Mouse (Mus musculus) adrenal gland, postnatal 10 days (tissue): Measurements from ENCODE around the gene Wasf2. TPM values are rescaled to one million over a fixed set of nuclear protein-coding genes. Genes with fewer than 3 reads are reported as not detected.
A peak's percentile ranks its signal among the peaks of the same experiment; 100 is the strongest.

Experiments used
- DNase-seq: peaks from one replicate; pipeline ENCODE4 v3.0.0; 2021; ENCODE audit warnings: mixed read lengths
- microRNA-seq: library from miRNA; unstranded; fragments of <30 nt; microRNA quantifications from one replicate; pipeline ENCODE4 v1.2.0, GENCODE M21; 2021
- total RNA-seq, 2 experiments: library from RNA; stranded (reverse); gene quantifications; 2 replicates each; pipeline ENCODE4 v1.2.3; 2021

Gene Wasf2
- total RNA-seq, 2 experiments from 2014 or later: 122 to 123 TPM

- DNase-seq: peak; percentile 90
These were observed 110.2 kb downstream of the Wasf2 start, which contains the start of gene Map3k6 for GRCm38 (mm10) chr4:133240490-133240921. Gene Map3k6, plus strand, starts transcription at chr4:133240818.

GRCm38 (mm10) chr4:133240934-133241908 is 110.9 kb downstream of the Wasf2 start:
- DNase-seq: peak; percentile 97

GRCm38 (mm10) chr4:133241910-133242309 is 111.6 kb downstream of the Wasf2 start:
- no peak for DNase-seq

GRCm38 (mm10) chr4:133242710-133243109 is 112.4 kb downstream of the Wasf2 start:
- no peak for DNase-seq

GRCm38 (mm10) chr4:133243538-133243937 is 113.2 kb downstream of the Wasf2 start:
- no peak for DNase-seq

GRCm38 (mm10) chr4:133244289-133244688 is 114.0 kb downstream of the Wasf2 start:
- DNase-seq: no peak

GRCm38 (mm10) chr4:133247072-133247471 is 116.8 kb downstream of the Wasf2 start:
- peak; percentile 52 for DNase-seq

GRCm38 (mm10) chr4:133247806-133248449 is 117.6 kb downstream of the Wasf2 start:
- DNase-seq: no peak

Small RNAs within 50 kb of the gene (microRNA-seq; reads per million reads assigned to microRNA genes)
- gene Mir7017: 1.8 reads per million

Other genes with a start within 250 kb of the Wasf2 start
- 10 to 100 TPM; 52.0 to 53.2 TPM for gene Stx12, start 246.0 kb upstream of the Wasf2 start, total RNA-seq
- 10 to 100 TPM; 36.9 to 37.0 TPM for gene Fam76a, start 207.9 kb upstream of the Wasf2 start, total RNA-seq
- 1 to 10 TPM; 1.3 to 1.6 TPM for gene Fgr, start 156.4 kb upstream of the Wasf2 start, total RNA-seq
- 10 to 100 TPM; 50.8 to 74.3 TPM for gene Ahdc1, start 119.2 kb upstream of the Wasf2 start, total RNA-seq
- gene Cd164l2, start 81.6 kb downstream of the Wasf2 start, total RNA-seq: 1 to 10 TPM; 2.2 to 2.4 TPM
- under 1 TPM; 0.36 to 0.99 TPM for gene Gpr3, start 82.0 kb downstream of the Wasf2 start, total RNA-seq
- 10 to 100 TPM; 17.2 to 36.7 TPM for gene Map3k6, start 110.3 kb downstream of the Wasf2 start, total RNA-seq
- 1 to 10 TPM; 5.2 to 6.3 TPM for gene Sytl1, start 132.6 kb downstream of the Wasf2 start, total RNA-seq
- 10 to 100 TPM; 49.5 to 54.8 TPM for gene Tmem222, start 147.3 kb downstream of the Wasf2 start, total RNA-seq
- gene Wdtc1, start 223.0 kb downstream of the Wasf2 start, total RNA-seq: 10 to 100 TPM; 46.3 to 50.1 TPM
- 10 to 100 TPM; 31.9 to 42.5 TPM for gene Slc9a1, start 239.2 kb downstream of the Wasf2 start, total RNA-seq